Mouse (Mus musculus) CD4-positive, CD25-positive, alpha-beta regulatory T cell, adult 4 months (primary cell): Measurements from ENCODE around the gene Nmnat2. TPM values are rescaled to one million over a fixed set of nuclear protein-coding genes. Genes with fewer than 3 reads are reported as not detected.

Experiments
- ATAC-seq: one replicate; pipeline ENCODE4 v1.8.0; 2017
- polyA plus RNA-seq, 2 experiments: library from polyadenylated mRNA; unstranded; fragments of 100-300 nt; shearing (Covaris generic); gene quantifications; one replicate each; pipeline ENCODE4 v1.2.1; 2017

The Nmnat2 gene
- polyA plus RNA-seq, 2 experiments from 2014 or later: 0.78 to 0.80 TPM

- ATAC-seq: no peak
Observed at GRCm38 (mm10) chr1:153021034-153021638, 66.3 kb downstream of the Nmnat2 start.

GRCm38 (mm10) chr1:153023018-153023417 is 68.2 kb downstream of the Nmnat2 start:
- ATAC-seq: no peak

GRCm38 (mm10) chr1:153023875-153024274 is 69.1 kb downstream of the Nmnat2 start:
- ATAC-seq: no peak

GRCm38 (mm10) chr1:153024453-153024852 is 69.7 kb downstream of the Nmnat2 start:
- ATAC-seq: no peak

GRCm38 (mm10) chr1:153031345-153031744 is 76.6 kb downstream of the Nmnat2 start:
- no peak for ATAC-seq

GRCm38 (mm10) chr1:153031954-153032353 is 77.2 kb downstream of the Nmnat2 start:
- ATAC-seq: no peak

- ATAC-seq: no peak
Observed at GRCm38 (mm10) chr1:153033145-153033908, 78.5 kb downstream of the Nmnat2 start.

GRCm38 (mm10) chr1:153034064-153034463 is 79.3 kb downstream of the Nmnat2 start:
- ATAC-seq: no peak

- peak; percentile 53 for ATAC-seq
Observed at GRCm38 (mm10) chr1:153035328-153035944, 80.6 kb downstream of the Nmnat2 start.

- ATAC-seq: peak; percentile 37
Observed at GRCm38 (mm10) chr1:153037353-153038345, 82.9 kb downstream of the Nmnat2 start.

- ATAC-seq: no peak
Observed at GRCm38 (mm10) chr1:153040091-153040490, 85.3 kb downstream of the Nmnat2 start.

- ATAC-seq: no peak
Observed at GRCm38 (mm10) chr1:153041046-153041445, 86.3 kb downstream of the Nmnat2 start.

- ATAC-seq: no peak
Observed at GRCm38 (mm10) chr1:153042318-153042717, 87.5 kb downstream of the Nmnat2 start.

GRCm38 (mm10) chr1:153043332-153043731 is 88.5 kb downstream of the Nmnat2 start:
- ATAC-seq: no peak

- ATAC-seq: no peak
Observed at GRCm38 (mm10) chr1:153045368-153045767, 90.6 kb downstream of the Nmnat2 start.

- ATAC-seq: no peak
Observed at GRCm38 (mm10) chr1:153048147-153048878, 93.5 kb downstream of the Nmnat2 start.

GRCm38 (mm10) chr1:153049451-153049850 is 94.7 kb downstream of the Nmnat2 start:
- ATAC-seq: no peak

GRCm38 (mm10) chr1:153051474-153051873 is 96.7 kb downstream of the Nmnat2 start:
- ATAC-seq: no peak

- no peak for ATAC-seq
Observed at GRCm38 (mm10) chr1:153053619-153054018, 98.8 kb downstream of the Nmnat2 start.

GRCm38 (mm10) chr1:153054112-153054821 is 99.5 kb downstream of the Nmnat2 start:
- no peak for ATAC-seq

GRCm38 (mm10) chr1:153058290-153058689 is 103.5 kb downstream of the Nmnat2 start:
- no peak for ATAC-seq
